Mouse (Mus musculus): Measurements from ENCODE around the gene Olfr883. TPM values are rescaled to one million over a fixed set of nuclear protein-coding genes. Genes with fewer than 3 reads are reported as not detected.

The Olfr883 gene
- not detected for total RNA-seq (2021)
- long read RNA-seq, experiment 1 = 0 reads
- long read RNA-seq, experiment 2 = 0 reads

DNA sequence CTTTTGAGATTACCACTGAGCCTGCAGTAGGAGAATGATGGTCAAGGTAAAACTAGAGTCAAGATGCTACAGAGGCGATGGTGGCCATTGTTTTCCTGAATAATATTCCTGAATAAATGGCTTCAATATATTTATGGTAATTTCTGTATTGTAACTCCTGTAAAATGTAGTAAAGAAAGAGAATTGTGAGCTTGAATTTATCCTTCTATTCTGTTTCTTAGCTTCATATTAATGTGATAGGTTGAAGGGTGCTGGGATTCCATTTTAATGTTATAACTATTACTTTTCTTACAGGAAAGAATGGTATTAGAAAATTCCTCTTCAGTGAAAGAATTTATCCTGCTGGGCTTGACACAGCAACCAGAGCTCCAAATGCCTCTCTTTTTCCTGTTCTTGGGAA lies at the start of gene Olfr883:
TSS of gene Olfr883 (plus strand) at position 301 of the 400 bp plus-strand sequence.
- DNase-seq (ENCODE audit: low spot score in 2 of 2) = no peak

DNA sequence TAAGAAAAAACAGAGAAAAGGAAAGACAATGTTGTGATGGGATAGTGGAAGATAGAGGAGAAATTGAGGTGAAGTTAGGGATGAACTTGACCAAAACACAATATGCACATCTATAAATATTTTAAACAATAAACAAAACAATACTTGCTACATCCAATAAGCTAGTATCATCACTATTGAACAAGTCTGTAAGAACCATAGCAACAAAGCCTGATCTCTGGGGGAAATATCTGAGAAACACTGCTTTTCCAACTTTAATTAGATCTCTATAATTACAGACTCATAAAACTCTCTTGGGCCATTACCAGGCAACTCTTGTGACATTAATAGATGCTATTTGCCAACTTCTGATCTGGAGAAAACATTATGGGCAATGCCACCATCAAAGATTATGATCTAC lies 34.1 kb upstream of the Olfr883 start, which contains the start of gene Olfr881:
TSS of gene Olfr881 (plus strand) at position 301 of the 400 bp plus-strand sequence.
- no peak for DNase-seq (ENCODE audit: low spot score in 2 of 2)

DNA sequence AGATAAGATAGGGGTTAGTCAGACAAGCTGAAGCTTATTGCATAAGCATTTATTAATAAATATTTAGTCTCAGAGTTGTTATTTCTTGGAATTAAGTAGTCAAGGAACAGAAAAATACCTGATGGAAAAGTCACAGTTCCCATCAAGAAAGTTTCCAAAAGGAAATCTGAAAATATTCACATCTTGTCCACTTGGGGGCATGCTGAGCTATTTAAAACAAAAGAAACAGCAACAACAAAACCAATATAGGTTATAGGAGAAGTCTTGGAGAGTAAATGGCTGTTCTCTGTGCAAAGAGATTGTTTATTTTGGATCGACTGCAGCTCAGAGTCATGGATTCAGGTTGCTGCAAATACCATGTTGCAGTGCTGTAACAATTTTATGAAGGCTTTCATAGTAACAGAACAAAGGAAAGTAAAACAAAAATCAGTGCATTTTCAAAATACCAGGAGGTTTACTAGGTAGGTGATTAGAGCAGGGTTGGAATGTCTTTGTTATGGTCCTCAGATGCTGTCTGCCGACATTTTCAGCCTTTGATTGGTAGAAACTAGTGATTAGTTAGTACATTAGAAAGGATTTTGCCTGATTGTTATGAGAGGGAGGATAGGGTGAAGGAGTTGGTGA lies 26.9 kb upstream of the Olfr883 start:
- DNase-seq (ENCODE audit: low spot score in 2 of 2) = no peak

DNA sequence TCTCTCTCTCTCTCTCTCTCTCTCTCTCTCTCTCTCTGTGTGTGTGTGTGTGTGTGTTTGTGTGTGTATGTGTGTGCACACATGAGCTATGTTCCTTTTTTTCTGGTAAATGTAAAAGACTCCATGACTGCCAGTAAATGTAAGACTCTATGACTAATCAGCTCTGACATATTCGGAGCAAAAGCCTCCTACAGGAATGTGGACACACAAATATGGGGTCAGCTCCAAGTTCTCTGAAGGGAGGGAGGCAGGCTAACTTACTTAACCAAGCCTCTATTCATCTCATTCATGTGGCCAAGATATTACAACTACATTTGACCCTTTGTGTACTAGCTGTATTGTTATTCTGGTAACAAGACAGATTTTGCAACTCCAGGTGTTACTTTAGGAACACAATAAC lies 25.6 kb upstream of the Olfr883 start:
- no peak for DNase-seq (ENCODE audit: low spot score in 2 of 2)

DNA sequence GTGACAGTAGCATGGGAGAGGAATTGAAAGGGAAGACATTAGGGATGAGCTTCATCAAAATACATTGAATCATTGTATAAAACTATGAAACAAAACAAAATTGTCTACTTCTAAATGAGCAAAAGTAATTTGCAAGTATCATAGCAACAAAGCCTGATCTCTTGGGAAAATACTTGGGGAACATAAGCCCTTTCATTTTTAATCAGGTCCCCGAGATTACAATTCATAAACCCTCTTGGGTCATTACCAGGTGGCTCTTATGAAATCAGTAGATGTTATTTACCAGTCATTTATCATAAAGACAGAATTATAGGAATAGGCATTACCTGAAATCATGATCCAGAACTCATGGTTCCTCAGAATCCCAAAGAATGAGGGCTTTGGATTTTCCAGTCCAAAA lies 20.6 kb downstream of the Olfr883 start, which contains the start of gene Olfr884:
TSS of gene Olfr884 (plus strand) at position 301 of the 400 bp plus-strand sequence.
- DNase-seq (ENCODE audit: low spot score in 2 of 2) = no peak

DNA sequence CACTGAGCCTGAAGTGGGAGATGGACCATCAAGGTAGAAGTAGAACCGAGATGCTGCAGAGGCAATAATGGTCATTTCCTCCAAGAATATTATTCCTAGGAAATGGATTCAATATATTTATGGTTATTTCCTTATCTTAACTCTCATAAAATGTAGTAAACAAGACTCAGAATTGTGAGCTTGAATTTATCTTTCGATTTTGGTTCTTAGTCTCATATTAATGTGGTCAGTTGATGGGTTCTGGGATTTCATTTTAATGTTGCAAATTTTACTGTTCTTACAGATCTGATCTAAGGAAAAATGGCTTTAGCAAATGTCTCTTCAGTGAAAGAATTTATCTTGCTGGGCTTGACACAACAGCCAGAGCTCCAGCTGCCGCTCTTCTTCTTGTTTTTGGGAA lies 35.4 kb downstream of the Olfr883 start, which contains the start of gene Olfr885:
TSS of gene Olfr885 (plus strand) at position 301 of the 400 bp plus-strand sequence.
- DNase-seq (ENCODE audit: low spot score in 2 of 2) = no peak

Other genes with a start within 250 kb of the Olfr883 start
- not detected for gene Olfr876, start 222.8 kb upstream of the Olfr883 start, total RNA-seq (2021)
- not detected for gene Olfr877, start 171.5 kb upstream of the Olfr883 start, total RNA-seq (2021)
- gene Olfr145, start 129.1 kb upstream of the Olfr883 start, total RNA-seq (2021) = not detected
- under 1 TPM in 1 of 2 experiments, not detected in 1; 0.09 TPM for gene Olfr878, start 108.0 kb upstream of the Olfr883 start, total RNA-seq (2021)
- not detected for gene Olfr881, start 34.0 kb upstream of the Olfr883 start, total RNA-seq (2021)
- not detected for gene Olfr884, start 20.7 kb downstream of the Olfr883 start, total RNA-seq (2021)
- not detected for gene Olfr885, start 35.5 kb downstream of the Olfr883 start, total RNA-seq (2021)
- gene Olfr887, start 58.3 kb downstream of the Olfr883 start, total RNA-seq (2021) = not detected
- gene Olfr888, start 82.3 kb downstream of the Olfr883 start, total RNA-seq (2021) = not detected
- gene Olfr889, start 89.4 kb downstream of the Olfr883 start, total RNA-seq (2021) = not detected
- gene Olfr890, start 116.7 kb downstream of the Olfr883 start, total RNA-seq (2021) = not detected
- gene Olfr891, start 155.0 kb downstream of the Olfr883 start, total RNA-seq (2021) = not detected
- not detected for gene Olfr893, start 182.6 kb downstream of the Olfr883 start, total RNA-seq (2021)
- not detected for gene Olfr894, start 192.2 kb downstream of the Olfr883 start, total RNA-seq (2021)
- gene Olfr143, start 227.0 kb downstream of the Olfr883 start, total RNA-seq (2021) = not detected
- not detected for gene Olfr895, start 242.0 kb downstream of the Olfr883 start, total RNA-seq (2021)

All from left cerebral cortex, adult 18-20 months (tissue).